Mouse (Mus musculus) left cerebral cortex, adult 9 months (tissue): ENCODE measurements at regions not wholly inside any gene's neighbourhood (a gene's known extent, or its start where the extent isn't known, plus 50 kb on each side); places are given as distances from the start of the nearest gene placed in this dataset.

Experiments used
- DNase-seq, 2 experiments: peaks; one replicate each; pipeline ENCODE4 v3.0.0; 2022; ENCODE audit warnings: low spot score in 2 of 2

- DNase-seq: peak; percentile 6 to 23
Observed at GRCm38 (mm10) chr8:33997676-33998075, 113.9 kb downstream of the Gm10131 start.

DNA sequence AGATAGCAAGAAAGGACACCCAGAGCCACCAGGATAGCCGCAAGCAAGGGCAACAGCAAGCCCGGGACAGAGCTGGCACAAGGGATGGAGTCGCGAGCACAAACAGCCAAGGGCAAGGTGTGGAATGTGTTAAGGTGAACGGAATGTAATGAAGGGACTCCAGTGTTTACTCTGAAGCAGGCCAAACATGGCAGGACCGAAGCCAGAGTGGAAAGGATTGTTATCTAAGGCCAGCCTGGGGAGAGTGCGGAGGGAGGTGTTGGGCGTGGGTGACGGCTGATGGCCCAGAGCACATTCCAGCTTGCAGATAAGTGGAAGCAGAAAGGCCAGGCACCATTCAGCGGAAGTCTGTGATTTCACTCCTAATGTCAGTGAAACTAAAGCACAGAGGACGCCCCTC, 118.6 kb downstream of the Gm10131 start:
- DNase-seq: no peak

GRCm38 (mm10) chr8:33991917-33992875, 119.3 kb downstream of the Gm10131 start:
- no peak for DNase-seq

DNA sequence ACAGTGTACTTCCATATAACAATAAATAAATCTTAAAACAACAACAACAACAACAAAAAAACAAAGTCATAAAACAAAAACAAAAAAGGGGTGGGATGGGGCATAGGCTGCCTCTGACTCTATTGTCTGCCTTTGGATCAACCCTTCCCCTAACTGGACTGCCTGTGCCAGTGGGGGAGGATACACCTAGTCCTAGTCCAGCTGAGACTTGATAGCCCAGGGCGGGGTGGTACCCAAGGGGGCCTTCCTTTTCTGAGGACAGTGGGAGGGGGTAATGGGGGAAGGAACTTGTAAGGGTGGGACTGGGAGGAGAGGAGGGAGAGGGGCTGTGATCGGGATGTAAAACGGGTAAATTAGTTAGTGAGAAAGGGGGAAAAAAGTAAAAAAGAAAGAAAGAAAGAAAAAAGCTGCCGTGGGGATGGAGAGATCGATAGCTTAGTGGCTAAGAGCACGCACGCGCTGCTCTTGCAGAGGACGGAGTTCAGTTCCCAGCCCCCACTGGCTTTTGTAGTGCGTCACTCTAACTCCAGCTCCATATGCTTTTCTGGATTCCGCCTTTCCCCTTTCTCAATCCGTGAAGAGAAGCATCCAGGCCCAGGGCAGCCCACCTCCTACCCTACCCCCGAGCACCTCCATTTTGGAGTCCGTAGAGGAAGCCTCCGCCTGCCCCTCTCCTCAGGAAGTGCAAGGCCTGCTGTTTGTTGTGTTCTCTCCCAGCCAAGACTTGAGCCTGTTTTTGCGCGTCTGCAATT, 120.2 kb downstream of the Gm10131 start:
- DNase-seq: no peak

DNA sequence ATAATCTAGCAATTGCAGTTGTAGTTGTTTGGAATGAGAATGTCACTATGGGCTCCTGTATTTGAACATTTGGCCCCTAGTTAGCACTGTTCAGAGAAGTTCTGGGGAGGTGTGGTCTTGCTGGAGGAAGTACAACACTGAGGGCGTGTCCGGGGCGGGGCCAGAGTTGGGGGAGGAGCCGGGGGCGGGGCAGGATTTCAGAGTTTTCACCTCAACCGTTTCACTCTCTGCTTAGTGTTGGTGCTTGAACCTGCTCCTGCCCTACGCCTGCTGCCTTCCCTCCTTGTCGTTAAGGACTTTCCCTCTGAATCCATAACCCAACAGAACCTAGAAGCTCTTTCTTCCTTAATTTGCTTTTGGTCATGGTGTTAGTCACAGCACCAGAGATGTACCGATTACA, 121.5 kb downstream of the Gm10131 start:
- no peak for DNase-seq

GRCm38 (mm10) chr8:33987755-33988104, 123.8 kb downstream of the Gm10131 start:
- DNase-seq: no peak

GRCm38 (mm10) chr8:33987091-33987754, 124.3 kb downstream of the Gm10131 start:
- DNase-seq: no peak

GRCm38 (mm10) chr8:33986657-33987056, 124.9 kb downstream of the Gm10131 start:
- DNase-seq: no peak

DNA sequence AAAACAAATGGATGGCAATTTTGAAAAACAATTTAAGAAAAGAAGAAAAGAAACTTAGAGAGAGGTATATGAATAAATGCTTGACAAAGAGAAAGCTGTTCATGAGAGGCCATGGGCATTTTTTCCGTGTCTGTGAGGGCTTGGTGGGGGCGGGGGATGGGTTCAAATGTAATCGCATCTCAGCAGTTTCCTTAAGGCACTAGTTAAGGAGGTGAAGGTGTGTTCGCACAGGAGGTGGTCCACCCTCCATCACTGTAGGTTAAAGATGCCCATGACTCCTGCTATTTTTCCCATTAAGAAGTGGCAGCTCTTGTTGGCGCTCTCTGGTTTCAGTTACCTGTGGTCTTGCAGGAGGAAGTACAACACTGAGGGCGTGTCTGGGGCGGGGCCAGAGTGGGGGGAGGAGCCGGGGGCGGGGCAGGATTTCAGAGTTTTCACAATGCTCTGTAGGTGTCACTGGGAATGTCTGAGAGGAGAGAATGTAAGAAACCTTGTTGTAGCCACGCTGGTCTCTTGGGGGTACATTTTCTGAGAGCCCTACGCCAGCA, 126.0 kb downstream of the Gm10131 start:
- no peak for DNase-seq

GRCm38 (mm10) chr8:33981629-33982028, 129.9 kb downstream of the Gm10131 start:
- no peak for DNase-seq

DNA sequence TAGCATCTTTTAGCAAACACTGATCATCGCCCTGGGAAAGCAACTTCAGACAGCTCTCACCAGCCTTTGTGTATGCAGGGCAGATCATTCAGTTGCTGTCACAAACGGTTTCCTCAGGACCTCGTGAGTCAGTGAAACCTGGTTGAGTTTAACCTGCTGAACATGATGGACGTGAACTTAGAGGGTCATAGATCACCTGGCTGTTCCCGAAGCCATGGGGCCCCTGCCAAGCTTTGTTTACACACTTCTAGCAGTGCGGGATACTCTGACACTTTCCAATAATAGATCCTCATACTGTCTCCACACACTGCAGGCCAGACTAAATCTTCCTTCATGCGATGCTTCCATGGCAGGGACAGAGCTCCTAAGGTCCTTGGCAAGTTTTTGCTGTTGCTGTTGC, 130.5 kb downstream of the Gm10131 start:
- DNase-seq: no peak
